Mouse (Mus musculus) yolk sac, embryonic 10.5 days (tissue): Measurements from ENCODE around the gene Ociad2.
"Not testable (repeated sequence)": the region's sequence is repeated elsewhere in the genome, so short reads cannot be mapped to it uniquely, and the experiment has no call there.

Experiments used
- DNase-seq: peaks from one replicate; pipeline ENCODE4 v3.0.0-alpha.2; 2017; ENCODE audit warnings: low spot score

The Ociad2 gene

GRCm38 (mm10) chr5:73353519-73353918 is 12.7 kb upstream of the Ociad2 start:
- no peak for DNase-seq

GRCm38 (mm10) chr5:73351796-73352195 is 11.0 kb upstream of the Ociad2 start:
- DNase-seq, result no peak

- DNase-seq, result no peak
Observed at GRCm38 (mm10) chr5:73349514-73349913, 8.7 kb upstream of the Ociad2 start.

- no peak for DNase-seq
Observed at GRCm38 (mm10) chr5:73345254-73345653, 4.4 kb upstream of the Ociad2 start.

GRCm38 (mm10) chr5:73344310-73344709 is 3.5 kb upstream of the Ociad2 start:
- no peak for DNase-seq

- DNase-seq, result no peak
Observed at GRCm38 (mm10) chr5:73342701-73343355, 2.0 kb upstream of the Ociad2 start.

- no peak for DNase-seq
Observed at GRCm38 (mm10) chr5:73339779-73340722, 777 bp downstream of the Ociad2 start.

GRCm38 (mm10) chr5:73338832-73339163 is 2.0 kb downstream of the Ociad2 start:
- no peak for DNase-seq

GRCm38 (mm10) chr5:73337961-73338831 is 2.6 kb downstream of the Ociad2 start:
- DNase-seq, result no peak

- no peak for DNase-seq
Observed at GRCm38 (mm10) chr5:73336448-73336847, 4.4 kb downstream of the Ociad2 start.

- no peak for DNase-seq
Observed at GRCm38 (mm10) chr5:73331002-73331401, 9.8 kb downstream of the Ociad2 start.

GRCm38 (mm10) chr5:73324526-73325170 is 16.2 kb downstream of the Ociad2 start:
- no peak for DNase-seq

GRCm38 (mm10) chr5:73323602-73324001 is 17.2 kb downstream of the Ociad2 start:
- DNase-seq, result no peak

- not testable (repeated sequence) for DNase-seq
Observed at GRCm38 (mm10) chr5:73322684-73323083, 18.1 kb downstream of the Ociad2 start.

GRCm38 (mm10) chr5:73319306-73319705 is 21.5 kb downstream of the Ociad2 start:
- no peak for DNase-seq

- no peak for DNase-seq
Observed at GRCm38 (mm10) chr5:73314654-73315053, 26.2 kb downstream of the Ociad2 start.

- DNase-seq, result no peak
Observed at GRCm38 (mm10) chr5:73313591-73313990, 27.2 kb downstream of the Ociad2 start.

- DNase-seq, result peak; percentile 28
Observed at GRCm38 (mm10) chr5:73311458-73311857, 29.4 kb downstream of the Ociad2 start.

- no peak for DNase-seq
Observed at GRCm38 (mm10) chr5:73310401-73310800, 30.4 kb downstream of the Ociad2 start.

- no peak for DNase-seq
Observed at GRCm38 (mm10) chr5:73309496-73309895, 31.3 kb downstream of the Ociad2 start.

GRCm38 (mm10) chr5:73307297-73307696 is 33.5 kb downstream of the Ociad2 start:
- no peak for DNase-seq

- no peak for DNase-seq
Observed at GRCm38 (mm10) chr5:73306486-73306885, 34.3 kb downstream of the Ociad2 start.
